Mouse (Mus musculus) midbrain, embryonic 14.5 days (tissue): ENCODE data around the gene Cdx2. TPM values are rescaled to one million over a fixed set of nuclear protein-coding genes. Genes with fewer than 3 reads are reported as not detected.

Experiments used
- ATAC-seq: fragments of 200-750 bp; cut with Nextera tagmentation; 2 replicates; pipeline ENCODE4 v1.8.0; 2017; ENCODE audit warnings: moderate number of reproducible peaks, moderate library complexity; ENCODE audit not compliant: low FRiP score, low TSS enrichment
- DNase-seq: peaks from one replicate; pipeline ENCODE4 v3.0.0-alpha.2; 2015
- H3K27ac ChIP-seq: fragments of 300-500 bp; sonication (generic); replicated peaks from 2 replicates; pipeline ENCODE4 v1.5.1; 2014; ENCODE audit warnings: mild to moderate bottlenecking, low read depth, low read length, moderate library complexity
- H3K27me3 ChIP-seq: fragments of 300-500 bp; sonication (generic); 2 replicates; pipeline ENCODE4 v1.6.1; 2014; ENCODE audit warnings: low read length, control low read depth, mixed read lengths; ENCODE audit not compliant: control insufficient read depth, insufficient read depth
- H3K36me3 ChIP-seq: fragments of 300-500 bp; sonication (generic); 2 replicates; pipeline ENCODE4 v1.6.1; 2014; ENCODE audit warnings: low read length, control low read depth; ENCODE audit not compliant: control insufficient read depth, insufficient read depth
- H3K4me1 ChIP-seq: fragments of 300-500 bp; sonication (generic); 2 replicates; pipeline ENCODE4 v1.6.1; 2014; ENCODE audit warnings: mild to moderate bottlenecking, antibody characterized with exemption, low read length, control low read depth; ENCODE audit not compliant: control insufficient read depth, insufficient read depth
- H3K4me2 ChIP-seq: fragments of 300-500 bp; sonication (generic); 2 replicates; pipeline ENCODE4 v1.6.1; 2014; ENCODE audit warnings: mild to moderate bottlenecking, low read length, moderate library complexity
- H3K4me3 ChIP-seq: fragments of 300-500 bp; sonication (generic); replicated peaks from 2 replicates; pipeline ENCODE4 v1.5.1; 2014; ENCODE audit warnings: low read depth, low read length
- H3K9ac ChIP-seq: fragments of 300-500 bp; sonication (generic); replicated peaks from 2 replicates; pipeline ENCODE4 v1.6.1; 2014; ENCODE audit warnings: mild to moderate bottlenecking, low read length, moderate library complexity
- H3K9me3 ChIP-seq: fragments of 300-500 bp; sonication (generic); 2 replicates; pipeline ENCODE4 v1.6.1; 2016; ENCODE audit warnings: low read length, control low read depth, mixed read lengths; ENCODE audit not compliant: control insufficient read depth
- WGBS: fragments of 180-500 bp; shearing (Covaris S2); extraction: QIAGEN DNeasy Blood & Tissue Kit; methylation state at CpG from one replicate; pipeline ENCODE4 v1.1.7; 2014; 5-methylcytosine and 5-hydroxymethylcytosine counted together
- polyA plus RNA-seq: library from polyadenylated mRNA; unstranded; fragments of >200 nt; fragmentation: Nextera tagmentation; extraction: Ambion mirVana; gene quantifications from 2 replicates; pipeline ENCODE4 v1.2.1, GENCODE M21; 2014

The Cdx2 gene
- polyA plus RNA-seq: not detected in 2 replicates

DNA sequence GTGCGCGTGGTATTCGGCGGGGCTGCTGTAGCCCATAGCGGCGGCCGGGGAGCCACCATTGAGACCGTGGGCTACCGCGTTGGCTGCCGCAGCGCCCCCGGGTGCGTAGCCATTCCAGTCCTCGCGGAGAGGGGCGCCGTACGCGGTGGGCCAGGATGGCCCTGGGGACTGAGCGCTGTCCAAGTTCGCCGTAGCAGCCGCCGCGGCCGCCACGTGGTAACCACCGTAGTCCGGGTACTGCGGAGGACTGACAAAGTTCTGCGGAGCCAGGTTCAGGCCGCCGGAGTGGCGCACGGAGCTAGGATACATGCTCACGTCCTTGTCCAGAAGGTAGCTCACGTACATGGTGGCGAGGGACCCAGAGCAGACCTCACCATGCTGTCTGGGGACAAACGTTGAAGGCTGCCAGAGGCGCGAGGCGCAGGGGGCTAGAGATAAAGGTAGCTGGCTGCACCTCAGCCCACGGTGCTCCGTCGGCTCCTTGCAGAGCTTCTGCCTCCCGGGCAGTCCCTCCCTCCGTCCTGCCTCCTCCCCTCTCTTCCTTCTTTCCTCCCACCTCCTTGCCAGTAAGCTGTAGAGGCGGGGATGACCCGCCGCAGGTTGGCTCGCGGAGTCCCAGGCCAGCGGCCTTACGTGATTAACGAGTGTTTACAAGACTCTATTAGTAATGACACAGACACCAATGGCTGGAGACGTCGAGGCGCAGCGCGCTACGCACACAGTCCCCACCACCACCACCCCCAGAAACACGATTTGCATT, at the start of gene Cdx2:
Cdx2 (minus strand) TSS at position 633 of the 760 bp plus-strand sequence.
- Histone ChIP-seq H3K36me3 (no peaks in the 10 kb centered on the region), H3K9me3 (no peaks in the 10 kb centered on the region), H3K9ac (no peak within 1 kb of the TSS), H3K4me1 (0 out of 2 replicates have a peak, but pooled peaks cover 2% of the 10 kb centered on the region), H3K4me2 (no peak within 1 kb of the TSS), H3K27ac (no peak within 1 kb of the TSS), H3K27me3 (peaks cover 99% of the 10 kb centered on the region), H3K4me3 (no peak within 1 kb of the TSS)
- DNase-seq (no peak), ATAC-seq (no peak)
- WGBS: under 1% methylated on average over 60 of the region's 63 CpGs

DNA sequence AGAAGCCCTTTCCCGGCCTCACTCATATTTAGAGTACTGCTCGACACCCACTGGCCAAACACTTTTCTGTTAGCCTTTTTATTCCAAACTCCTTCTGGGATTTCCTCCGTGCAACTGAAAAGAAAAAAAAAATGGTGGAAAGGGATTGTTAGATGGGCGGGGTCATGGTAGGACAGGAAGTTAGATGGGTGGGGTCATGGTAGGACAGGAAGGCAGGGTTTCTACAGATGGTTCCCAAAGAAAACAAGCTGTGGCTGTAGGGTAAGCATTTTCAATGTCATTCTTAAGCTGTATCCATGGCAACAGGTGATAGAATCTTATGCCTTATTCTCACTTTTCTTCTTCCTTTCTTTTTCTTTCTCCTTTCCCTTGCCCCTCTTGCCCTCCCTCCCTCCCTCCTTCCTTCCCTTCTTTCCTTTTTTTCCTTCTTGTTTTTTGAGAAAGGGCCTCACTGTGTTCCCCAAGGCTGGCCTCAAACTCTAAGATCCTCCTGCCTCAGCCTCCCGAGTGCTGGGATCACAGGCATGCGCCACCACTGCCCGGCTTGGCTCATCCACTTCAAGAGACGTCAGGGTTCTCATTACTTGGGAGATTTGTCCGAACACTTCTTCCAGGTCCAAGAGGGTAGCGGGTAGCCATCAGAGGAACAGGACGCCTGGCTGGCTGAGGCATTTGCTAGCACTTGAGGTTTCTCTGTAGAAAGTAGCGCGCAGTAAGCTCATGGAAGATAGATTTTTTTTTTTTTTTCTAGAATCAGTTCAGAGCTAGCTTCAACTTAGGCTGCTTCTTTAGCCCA, 49.4 kb upstream of the Cdx2 start:
- 93% methylated on average over 13 of the region's 13 CpGs for WGBS
- Histone ChIP-seq H3K36me3 (no peaks in the 10 kb centered on the region), H3K9me3 (no peaks in the 10 kb centered on the region), H3K4me3 (no peak overlapping the region), H3K27ac (no peak overlapping the region), H3K4me2 (no peak overlapping the region), H3K27me3 (no peaks in the 10 kb centered on the region), H3K4me1 (no peaks in the 10 kb centered on the region), H3K9ac (no peak overlapping the region)
- DNase-seq (no peak), ATAC-seq (no peak)

GRCm38 (mm10) chr5:147355788-147356187, 48.7 kb upstream of the Cdx2 start:
- Histone ChIP-seq H3K9ac (no peak overlapping the region), H3K36me3 (no peaks in the 10 kb centered on the region), H3K27me3 (no peaks in the 10 kb centered on the region), H3K4me1 (no peaks in the 10 kb centered on the region), H3K4me3 (no peak overlapping the region), H3K4me2 (no peak overlapping the region), H3K9me3 (no peaks in the 10 kb centered on the region), H3K27ac (no peak overlapping the region)
- WGBS: 79% methylated on average over 3 of the region's 3 CpGs
- no peak for DNase-seq
- ATAC-seq: no peak

DNA sequence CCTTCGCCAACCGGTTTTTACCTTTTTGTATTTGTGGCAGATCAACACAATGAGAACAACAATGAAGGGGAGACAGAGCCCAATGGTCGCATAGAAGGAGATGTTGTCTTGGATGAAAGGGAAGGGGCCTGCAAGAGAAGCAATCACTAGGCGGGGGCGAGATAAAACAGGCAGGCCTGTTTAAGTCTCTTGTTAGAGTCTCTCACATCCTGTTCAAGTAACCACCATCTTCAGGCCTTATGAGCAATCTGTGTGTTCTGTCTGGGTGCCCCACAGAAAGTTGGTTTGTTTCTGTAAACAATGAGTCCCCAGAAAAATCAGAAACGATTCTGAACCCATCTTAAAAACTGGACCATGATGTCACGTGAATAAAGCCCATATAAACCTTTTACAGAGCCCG, 47.9 kb upstream of the Cdx2 start:
- ATAC-seq (no peak), DNase-seq (no peak)
- Histone ChIP-seq H3K9ac (no peak overlapping the region), H3K27me3 (no peaks in the 10 kb centered on the region), H3K4me3 (no peak overlapping the region), H3K4me2 (no peak overlapping the region), H3K36me3 (no peaks in the 10 kb centered on the region), H3K9me3 (no peaks in the 10 kb centered on the region), H3K27ac (no peak overlapping the region), H3K4me1 (no peaks in the 10 kb centered on the region)
- WGBS: 67% methylated on average over 8 of the region's 8 CpGs

GRCm38 (mm10) chr5:147354161-147354780, 47.2 kb upstream of the Cdx2 start:
- H3K36me3 ChIP-seq: no peaks in the 10 kb centered on the region

GRCm38 (mm10) chr5:147351931-147352330, 44.9 kb upstream of the Cdx2 start:
- Histone ChIP-seq H3K27ac (no peak overlapping the region), H3K27me3 (no peaks in the 10 kb centered on the region), H3K4me3 (no peak overlapping the region), H3K9me3 (no peaks in the 10 kb centered on the region), H3K36me3 (no peaks in the 10 kb centered on the region), H3K9ac (no peak overlapping the region), H3K4me2 (no peak overlapping the region), H3K4me1 (no peaks in the 10 kb centered on the region)
- ATAC-seq (no peak), DNase-seq (no peak)
- 91% methylated on average over 8 of the region's 8 CpGs for WGBS

More at GRCm38 (mm10) chr5:147354161-147354780, 47.2 kb upstream of the Cdx2 start:
- WGBS: 66% methylated on average over 17 of the region's 17 CpGs
- no peak overlapping the region for H3K9ac ChIP-seq
- no peaks in the 10 kb centered on the region for H3K27me3 ChIP-seq
- H3K4me1 ChIP-seq: no peaks in the 10 kb centered on the region
- no peak overlapping the region for H3K4me3 ChIP-seq
- H3K9me3 ChIP-seq: no peaks in the 10 kb centered on the region
- no peak overlapping the region for H3K4me2 ChIP-seq
- no peak overlapping the region for H3K27ac ChIP-seq
- no peak for ATAC-seq
- no peak for DNase-seq

GRCm38 (mm10) chr5:147345981-147346380, 38.9 kb upstream of the Cdx2 start:
- H3K4me3 ChIP-seq: no peak overlapping the region
- no peak overlapping the region for H3K27ac ChIP-seq
- 83% methylated on average over 1 of the region's 1 CpGs for WGBS
- no peaks in the 10 kb centered on the region for H3K9me3 ChIP-seq
- H3K4me1 ChIP-seq: no peaks in the 10 kb centered on the region
- H3K36me3 ChIP-seq: no peaks in the 10 kb centered on the region
- DNase-seq (no peak), ATAC-seq (no peak)
- H3K9ac ChIP-seq: no peak overlapping the region
- no peak overlapping the region for H3K4me2 ChIP-seq
- H3K27me3 ChIP-seq: no peaks in the 10 kb centered on the region

- Histone ChIP-seq H3K4me2 (no peak overlapping the region), H3K9me3 (no peaks in the 10 kb centered on the region), H3K4me1 (no peaks in the 10 kb centered on the region), H3K4me3 (no peak overlapping the region), H3K27ac (no peak overlapping the region), H3K27me3 (no peaks in the 10 kb centered on the region; the same call in 1 of the 2 replicates), H3K36me3 (no peaks in the 10 kb centered on the region), H3K9ac (no peak overlapping the region)
- DNase-seq: no peak
- 88% methylated on average over 10 of the region's 10 CpGs for WGBS
- no peak for ATAC-seq
These were observed 36.8 kb upstream of the Cdx2 start for GRCm38 (mm10) chr5:147343904-147344303.
